Comparison of ENCODE assay signal across 26 mouse cellular contexts in genomic region chr19:4555086-4555485, GRCm38 (mm10). TPM values are rescaled to one million over a fixed set of nuclear protein-coding genes. Genes with fewer than 3 reads are reported as not detected.
DNase-seq lines count a peak whose midpoint lies in the region; ATAC-seq and TF ChIP-seq lines count a peak whose summit lies in the region.
"Had no signal": no experiment of that assay in that cellular context is flagged by ENCODE, and none has a peak within 500 bp of the region (broad histone marks: within the 10 kb centered on the region; RNA-seq: fewer than 3 reads in every experiment).

No protein-coding gene starts in this region.

- no peak for ATAC-seq in hindbrain, postnatal 0 days
- ATAC-seq in hindbrain, embryonic 14.5 days (ENCODE audit: low FRiP score): no peak
- no peak for ATAC-seq in liver, embryonic 11.5 days (replicated peaks; ENCODE audit: low FRiP score)
- ATAC-seq in liver, postnatal 0 days: no peak
- ATAC-seq in forebrain, embryonic 12.5 days (ENCODE audit: low FRiP score): no peak
- ATAC-seq: hindbrain, embryonic 16.5 days; intestine, postnatal 0 days had no signal

- TF ChIP-seq EP300 in liver, postnatal 0 days (IDR thresholded peaks at IDR 0.05; ENCODE audit: low read depth): no peak

- no peak overlapping the region for H3K27ac ChIP-seq in hindbrain, postnatal 0 days
- H3K27ac ChIP-seq in hindbrain, embryonic 14.5 days: no peak overlapping the region
- 0 out of 2 replicates have a peak overlapping the region, but pooled peaks have one; percentile 32 for H3K27ac ChIP-seq in liver, embryonic 11.5 days (ENCODE audit: low read depth, low read length)
- H3K27ac ChIP-seq in liver, postnatal 0 days (ENCODE audit: low read depth): no peak overlapping the region; the same call in 1 of the 2 replicates
- H3K27ac ChIP-seq in forebrain, embryonic 12.5 days: no peak overlapping the region
- H3K27ac ChIP-seq: forebrain, embryonic 10.5 days; heart, embryonic 13.5 days; limb, embryonic 10.5 days; lung, embryonic 15.5 days had no signal

- no peaks in the 10 kb centered on the region for H3K27me3 ChIP-seq in hindbrain, postnatal 0 days (ENCODE audit: insufficient read depth, low read length)
- H3K27me3 ChIP-seq in hindbrain, embryonic 14.5 days (ENCODE audit: control insufficient read depth, insufficient read depth, low read length): no peaks in the 10 kb centered on the region
- no peaks in the 10 kb centered on the region for H3K27me3 ChIP-seq in liver, embryonic 11.5 days (replicated peaks; ENCODE audit: control insufficient read depth, insufficient read depth, low read length)
- no peaks in the 10 kb centered on the region for H3K27me3 ChIP-seq in liver, postnatal 0 days (ENCODE audit: insufficient read depth, low read length)
- H3K27me3 ChIP-seq in forebrain, embryonic 12.5 days: no peaks in the 10 kb centered on the region
- H3K27me3 ChIP-seq: CH12.LX; heart, embryonic 13.5 days; lung, embryonic 15.5 days had no signal

- no peak for TF ChIP-seq CTCF in hindbrain, postnatal 0 days (IDR thresholded peaks at IDR 0.05; ENCODE audit: low read depth)
- no peak for TF ChIP-seq CTCF in liver, postnatal 0 days (IDR thresholded peaks at IDR 0.05; ENCODE audit: low read depth)

- no peaks in the 10 kb centered on the region for H3K9me3 ChIP-seq in hindbrain, postnatal 0 days (ENCODE audit: low read length)
- H3K9me3 ChIP-seq in hindbrain, embryonic 14.5 days (ENCODE audit: control insufficient read depth, low read length): no peaks in the 10 kb centered on the region
- no peaks in the 10 kb centered on the region for H3K9me3 ChIP-seq in liver, embryonic 11.5 days (ENCODE audit: control insufficient read depth, low read length)
- H3K9me3 ChIP-seq in liver, postnatal 0 days (ENCODE audit: low read length): no peaks in the 10 kb centered on the region
- H3K9me3 ChIP-seq in forebrain, embryonic 12.5 days: no peaks in the 10 kb centered on the region
- H3K9me3 ChIP-seq: forebrain, embryonic 10.5 days; heart, embryonic 13.5 days; limb, embryonic 10.5 days; lung, embryonic 15.5 days had no signal

- peaks cover 11% of the 10 kb centered on the region for H3K4me1 ChIP-seq in hindbrain, postnatal 0 days (ENCODE audit: insufficient read depth, low read length)
- H3K4me1 ChIP-seq in hindbrain, embryonic 14.5 days (replicated peaks; ENCODE audit: control insufficient read depth, insufficient read depth, low read length): peaks cover 8% of the 10 kb centered on the region
- peaks cover 29% of the 10 kb centered on the region for H3K4me1 ChIP-seq in liver, embryonic 11.5 days (replicated peaks; ENCODE audit: control insufficient read depth, insufficient read depth, low read length)
- H3K4me1 ChIP-seq in liver, postnatal 0 days (ENCODE audit: insufficient read depth): peaks cover 51% of the 10 kb centered on the region
- peaks cover 17% of the 10 kb centered on the region for H3K4me1 ChIP-seq in forebrain, embryonic 12.5 days

- peak; percentile 6 for DNase-seq in hindbrain, postnatal 0 days (ENCODE audit: low spot score)
- no peak for DNase-seq in hindbrain, embryonic 14.5 days (ENCODE audit: low spot score)
- no peak for DNase-seq in liver, embryonic 11.5 days (ENCODE audit: low spot score)
- DNase-seq in liver, postnatal 0 days: no peak
- peak; percentile 58 for DNase-seq in adipocyte (ENCODE audit: low spot score)
- peak; percentile 54 to 60 for DNase-seq in kidney, postnatal 36 days
- no peak for DNase-seq in ovary, postnatal 10 days (ENCODE audit: low spot score)
- DNase-seq: adrenal gland, postnatal 25 days; cerebellum, adult 11-12 months; retina, postnatal 1 day; thymus, postnatal 14 days had no signal

- H3K36me3 ChIP-seq in hindbrain, postnatal 0 days (ENCODE audit: insufficient read depth, low read length): no peaks in the 10 kb centered on the region
- no peaks in the 10 kb centered on the region for H3K36me3 ChIP-seq in hindbrain, embryonic 14.5 days (replicated peaks; ENCODE audit: control insufficient read depth, insufficient read depth)
- no peaks in the 10 kb centered on the region for H3K36me3 ChIP-seq in liver, embryonic 11.5 days (ENCODE audit: control insufficient read depth, insufficient read depth, low read length)
- H3K36me3 ChIP-seq in liver, postnatal 0 days (replicated peaks; ENCODE audit: insufficient read depth, low read length): no peaks in the 10 kb centered on the region
- no peaks in the 10 kb centered on the region for H3K36me3 ChIP-seq in forebrain, embryonic 12.5 days (replicated peaks)
- H3K36me3 ChIP-seq: forebrain, embryonic 10.5 days; heart, embryonic 13.5 days; limb, embryonic 10.5 days; lung, embryonic 15.5 days had no signal

- H3K4me3 ChIP-seq in hindbrain, postnatal 0 days (ENCODE audit: low read length): no peak overlapping the region
- H3K4me3 ChIP-seq in hindbrain, embryonic 14.5 days (replicated peaks; ENCODE audit: low read length): no peak overlapping the region
- no peak overlapping the region for H3K4me3 ChIP-seq in liver, embryonic 11.5 days (ENCODE audit: low read depth, low read length)
- no peak overlapping the region for H3K4me3 ChIP-seq in liver, postnatal 0 days (ENCODE audit: low read depth, low read length)
- H3K4me3 ChIP-seq in forebrain, embryonic 12.5 days (replicated peaks): no peak overlapping the region
- H3K4me3 ChIP-seq: forebrain, embryonic 10.5 days; heart, embryonic 13.5 days; limb, embryonic 10.5 days; lung, embryonic 15.5 days had no signal

- no peak overlapping the region for H3K9ac ChIP-seq in hindbrain, postnatal 0 days (replicated peaks; ENCODE audit: low read length)
- H3K9ac ChIP-seq in hindbrain, embryonic 14.5 days: no peak overlapping the region
- no peak overlapping the region for H3K9ac ChIP-seq in liver, embryonic 11.5 days (ENCODE audit: low read depth, low read length)
- H3K9ac ChIP-seq in liver, postnatal 0 days (replicated peaks): no peak overlapping the region
- H3K9ac ChIP-seq in forebrain, embryonic 12.5 days: no peak overlapping the region
- H3K9ac ChIP-seq: heart, embryonic 13.5 days; lung, embryonic 15.5 days had no signal

- WGBS in hindbrain, postnatal 0 days: 59% methylated on average over 7 of the region's 7 CpGs
- WGBS in hindbrain, embryonic 14.5 days: 64% methylated on average over 7 of the region's 7 CpGs
- 75% methylated on average over 7 of the region's 7 CpGs for WGBS in liver, embryonic 11.5 days
- WGBS in liver, postnatal 0 days (ENCODE audit: insufficient replicate concordance): 71% methylated on average over 7 of the region's 7 CpGs
- WGBS in forebrain, embryonic 12.5 days: 80% methylated on average over 7 of the region's 7 CpGs

- H3K4me2 ChIP-seq in hindbrain, postnatal 0 days (ENCODE audit: low read depth, low read length): no peak overlapping the region
- H3K4me2 ChIP-seq in hindbrain, embryonic 14.5 days (replicated peaks): no peak overlapping the region
- H3K4me2 ChIP-seq in liver, embryonic 11.5 days: no peak overlapping the region
- no peak overlapping the region for H3K4me2 ChIP-seq in liver, postnatal 0 days (ENCODE audit: low read depth, low read length)
- no peak overlapping the region for H3K4me2 ChIP-seq in forebrain, embryonic 12.5 days
- H3K4me2 ChIP-seq: heart, embryonic 13.5 days; lung, embryonic 15.5 days had no signal

RNA-seq across cellular contexts. Expression of gene Pcx, which starts 44.8 kb away (rescaled TPM):
- total RNA-seq in hindbrain, postnatal 0 days (2014; rRNA removed): 82.6 and 84.0 TPM in 2 replicates
- 50.5 and 53.6 TPM in 2 replicates for polyA plus RNA-seq in hindbrain, postnatal 0 days (2015; fragmentation: Nextera tagmentation; extraction: Ambion mirVana)
- polyA plus RNA-seq in hindbrain, embryonic 14.5 days (2014; fragmentation: Nextera tagmentation; extraction: Ambion mirVana): 27.5 and 31.3 TPM in 2 replicates
- 18.6 and 21.0 TPM in 2 replicates for polyA plus RNA-seq in liver, embryonic 11.5 days (2014; fragmentation: Nextera tagmentation; extraction: Ambion mirVana)
- 220 and 283 TPM in 2 replicates for polyA plus RNA-seq in liver, postnatal 0 days (2015; fragmentation: Nextera tagmentation; extraction: Ambion mirVana)
- 19.2 and 20.0 TPM in 2 replicates for polyA plus RNA-seq in forebrain, embryonic 12.5 days (2016; fragmentation: Nextera tagmentation; extraction: Ambion mirVana)

RNA-seq across cellular contexts. Expression of gene 2010003K11Rik, which starts 56.7 kb away (rescaled TPM):
- total RNA-seq in hindbrain, postnatal 0 days (2014; rRNA removed): not detected in 2 replicates
- 0.13 TPM in 1 of 2 replicates, not detected in the other for polyA plus RNA-seq in hindbrain, postnatal 0 days (2015; fragmentation: Nextera tagmentation; extraction: Ambion mirVana)
- polyA plus RNA-seq in hindbrain, embryonic 14.5 days (2014; fragmentation: Nextera tagmentation; extraction: Ambion mirVana): not detected in 2 replicates
- polyA plus RNA-seq in liver, embryonic 11.5 days (2014; fragmentation: Nextera tagmentation; extraction: Ambion mirVana): 0.14 TPM in 1 of 2 replicates, not detected in the other
- polyA plus RNA-seq in liver, postnatal 0 days (2015; fragmentation: Nextera tagmentation; extraction: Ambion mirVana): 5.8 and 7.6 TPM in 2 replicates
- polyA plus RNA-seq in forebrain, embryonic 12.5 days (2016; fragmentation: Nextera tagmentation; extraction: Ambion mirVana): not detected in 2 replicates
- total RNA-seq: CH12.LX; gastrocnemius, adult 18-20 months; layer of hippocampus, postnatal 10 days; left cerebral cortex, adult 8-10 months; megakaryocyte-erythroid progenitor cell, adult 5-6 weeks; MEL; midbrain, postnatal 0 days; neutrophil, adult 5-6 weeks had no signal
- polyA plus RNA-seq: forebrain, embryonic 10.5 days; heart, embryonic 13.5 days; hindbrain, embryonic 16.5 days; limb, embryonic 10.5 days; lung, embryonic 15.5 days; midbrain, postnatal 0 days had no signal

Comparison
In these comparisons a context has a peak if more than half of its experiments do, and no peak if none do; other contexts are left out.
1. DNase-seq: peak in hindbrain, postnatal 0 days (single experiment), adipocyte (single experiment) and kidney, postnatal 36 days (2 of 2); none in hindbrain, embryonic 14.5 days (single experiment), liver, embryonic 11.5 days (single experiment), liver, postnatal 0 days (single experiment) and ovary, postnatal 10 days (single experiment).